Mouse (Mus musculus) forebrain, embryonic 15.5 days (tissue): ENCODE data around the gene Fmo3. TPM values are rescaled to one million over a fixed set of nuclear protein-coding genes. Genes with fewer than 3 reads are reported as not detected.

Experiments
- ATAC-seq: fragments of 200-750 bp; cut with Nextera tagmentation; replicated peaks from 2 replicates; pipeline ENCODE4 v1.8.0; 2017; ENCODE audit warnings: mild to moderate bottlenecking, moderate TSS enrichment, moderate library complexity
- H3K27ac ChIP-seq: fragments of 300-500 bp; sonication (generic); replicated peaks from 2 replicates; pipeline ENCODE4 v1.5.1; 2015; ENCODE audit warnings: mild to moderate bottlenecking, inconsistent platforms
- H3K27me3 ChIP-seq: fragments of 300-500 bp; sonication (generic); 2 replicates; pipeline ENCODE4 v1.6.1; 2015; ENCODE audit warnings: inconsistent platforms
- H3K36me3 ChIP-seq: fragments of 300-500 bp; sonication (generic); 2 replicates; pipeline ENCODE4 v1.6.1; 2015; ENCODE audit warnings: mild to moderate bottlenecking, inconsistent platforms
- H3K4me1 ChIP-seq: fragments of 300-500 bp; sonication (generic); 2 replicates; pipeline ENCODE4 v1.6.1; 2015; ENCODE audit warnings: inconsistent platforms
- H3K4me2 ChIP-seq: fragments of 300-500 bp; sonication (generic); replicated peaks from 2 replicates; pipeline ENCODE4 v1.6.1; 2015; ENCODE audit warnings: mild to moderate bottlenecking, inconsistent platforms
- H3K4me3 ChIP-seq: fragments of 300-500 bp; sonication (generic); 2 replicates; pipeline ENCODE4 v1.5.1; 2015; ENCODE audit warnings: mild to moderate bottlenecking, inconsistent platforms
- H3K9ac ChIP-seq: fragments of 300-500 bp; sonication (generic); replicated peaks from 2 replicates; pipeline ENCODE4 v1.6.1; 2015; ENCODE audit warnings: mild to moderate bottlenecking, inconsistent platforms
- H3K9me3 ChIP-seq: fragments of 300-500 bp; sonication (generic); 2 replicates; pipeline ENCODE4 v1.6.1; 2016; ENCODE audit warnings: inconsistent platforms
- WGBS: fragments of 180-500 bp; shearing (Covaris S2); methylation state at CpG from one replicate; pipeline ENCODE4 v1.1.7; 2015; ENCODE audit warnings: mixed read lengths; 5-methylcytosine and 5-hydroxymethylcytosine counted together
- polyA plus RNA-seq: library from polyadenylated mRNA; unstranded; fragments of >200 nt; fragmentation: Nextera tagmentation; extraction: Ambion mirVana; gene quantifications from 2 replicates; pipeline ENCODE4 v1.2.1, GENCODE M21; 2015

Gene Fmo3
- polyA plus RNA-seq, 1 experiment from 2014 or later, result not detected

DNA sequence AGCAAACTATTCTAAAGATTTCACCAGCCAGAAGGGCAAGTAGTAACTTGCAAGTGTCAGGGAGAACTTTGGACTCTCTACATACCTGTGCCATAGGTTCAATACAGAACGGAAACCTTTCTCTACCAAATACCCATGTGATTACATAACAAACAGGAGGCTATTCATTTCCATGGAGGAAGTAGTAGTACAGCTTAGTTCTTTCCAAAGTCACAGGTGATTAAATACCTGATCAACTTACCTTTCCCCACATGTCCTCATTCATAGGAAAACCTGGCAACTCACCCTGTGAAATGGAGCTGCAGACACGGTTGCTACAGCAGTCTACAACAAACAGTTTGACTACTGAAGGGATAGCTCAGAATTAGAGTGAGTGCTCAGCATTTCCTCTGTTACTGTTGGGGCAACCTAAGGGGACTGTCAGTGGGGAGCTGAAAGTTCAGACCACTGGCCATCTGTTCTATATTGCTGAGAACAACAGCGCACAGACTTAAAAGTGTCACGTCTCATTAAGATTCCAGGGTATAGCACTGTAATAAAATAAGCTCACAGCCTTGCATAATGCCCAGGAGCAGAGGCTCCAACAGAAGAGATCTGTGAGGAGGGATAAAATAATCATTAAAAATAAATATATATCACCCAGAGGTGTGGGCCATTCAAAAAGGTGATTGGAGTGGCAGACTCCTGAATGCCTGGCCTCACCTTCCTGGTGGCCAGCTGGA is 37.3 kb downstream of the Fmo3 start:
- Histone ChIP-seq H3K9me3 (no peaks in the 10 kb centered on the region), H3K27me3 (no peaks in the 10 kb centered on the region), H3K4me1 (no peaks in the 10 kb centered on the region), H3K27ac (no peak overlapping the region), H3K4me3 (no peak overlapping the region), H3K36me3 (no peaks in the 10 kb centered on the region), H3K4me2 (no peak overlapping the region), H3K9ac (no peak overlapping the region)
- ATAC-seq, result no peak
- 75% methylated on average over 4 of the region's 4 CpGs for WGBS

DNA sequence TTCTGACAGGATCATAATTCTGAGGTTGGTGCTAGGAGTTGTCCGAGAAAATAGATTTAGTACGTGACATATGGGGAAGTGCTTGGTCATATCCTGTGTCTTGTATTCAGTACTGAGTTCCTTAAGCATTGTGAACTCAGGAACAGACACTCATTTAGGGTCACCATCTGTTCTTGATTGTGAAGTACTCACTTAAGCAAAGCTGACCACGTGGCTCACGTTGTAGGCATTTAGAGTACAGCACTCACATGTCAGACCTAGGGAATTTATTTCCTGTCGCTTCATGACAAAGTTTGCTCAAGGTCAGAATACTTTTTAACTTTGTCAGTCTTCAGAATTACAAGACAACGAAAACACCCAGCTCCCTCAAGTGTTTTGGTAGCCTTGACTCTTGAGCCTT is 40.6 kb downstream of the Fmo3 start:
- Histone ChIP-seq H3K27me3 (no peaks in the 10 kb centered on the region), H3K4me3 (no peak overlapping the region), H3K27ac (no peak overlapping the region), H3K36me3 (no peaks in the 10 kb centered on the region), H3K9me3 (no peaks in the 10 kb centered on the region), H3K4me1 (no peaks in the 10 kb centered on the region), H3K9ac (no peak overlapping the region), H3K4me2 (no peak overlapping the region)
- ATAC-seq, result no peak
- WGBS, result 81% methylated on average over 6 of the region's 6 CpGs

DNA sequence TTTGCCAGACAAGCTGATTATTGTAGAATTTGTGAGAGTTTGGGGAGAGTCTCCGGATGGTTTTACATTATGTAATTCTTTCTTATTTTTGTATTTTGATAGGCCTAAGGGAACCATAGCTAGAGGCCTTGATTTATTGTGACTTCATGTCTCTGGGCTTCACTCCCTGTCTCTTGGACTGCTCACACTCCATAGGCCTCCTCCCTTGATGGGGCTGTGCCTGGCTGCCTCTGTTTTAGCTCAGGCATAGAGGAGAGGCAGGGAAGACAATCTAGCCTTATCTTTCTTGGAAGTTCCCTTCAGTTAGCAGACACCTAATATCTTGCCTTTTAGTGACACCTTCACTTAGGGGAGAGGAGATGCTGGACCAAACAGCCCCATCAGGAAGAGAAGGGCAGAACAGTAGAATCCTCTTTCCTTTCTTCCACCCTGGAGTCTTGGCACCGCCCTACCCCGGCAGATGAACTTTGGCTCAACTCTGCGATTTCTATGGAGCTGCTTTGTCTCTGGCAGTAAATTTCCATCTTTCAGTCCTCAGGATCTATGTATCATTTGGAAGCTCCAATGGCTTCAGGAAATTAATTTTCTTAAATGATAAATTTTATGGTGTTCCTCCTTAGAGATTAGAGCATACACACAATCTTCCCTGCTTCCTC is 45.5 kb downstream of the Fmo3 start:
- Histone ChIP-seq H3K4me2 (no peak overlapping the region), H3K9me3 (no peaks in the 10 kb centered on the region), H3K4me1 (no peaks in the 10 kb centered on the region), H3K27me3 (no peaks in the 10 kb centered on the region), H3K4me3 (no peak overlapping the region), H3K27ac (no peak overlapping the region), H3K9ac (no peak overlapping the region), H3K36me3 (no peaks in the 10 kb centered on the region)
- ATAC-seq, result no peak
- WGBS, result 97% methylated on average over 4 of the region's 4 CpGs

DNA sequence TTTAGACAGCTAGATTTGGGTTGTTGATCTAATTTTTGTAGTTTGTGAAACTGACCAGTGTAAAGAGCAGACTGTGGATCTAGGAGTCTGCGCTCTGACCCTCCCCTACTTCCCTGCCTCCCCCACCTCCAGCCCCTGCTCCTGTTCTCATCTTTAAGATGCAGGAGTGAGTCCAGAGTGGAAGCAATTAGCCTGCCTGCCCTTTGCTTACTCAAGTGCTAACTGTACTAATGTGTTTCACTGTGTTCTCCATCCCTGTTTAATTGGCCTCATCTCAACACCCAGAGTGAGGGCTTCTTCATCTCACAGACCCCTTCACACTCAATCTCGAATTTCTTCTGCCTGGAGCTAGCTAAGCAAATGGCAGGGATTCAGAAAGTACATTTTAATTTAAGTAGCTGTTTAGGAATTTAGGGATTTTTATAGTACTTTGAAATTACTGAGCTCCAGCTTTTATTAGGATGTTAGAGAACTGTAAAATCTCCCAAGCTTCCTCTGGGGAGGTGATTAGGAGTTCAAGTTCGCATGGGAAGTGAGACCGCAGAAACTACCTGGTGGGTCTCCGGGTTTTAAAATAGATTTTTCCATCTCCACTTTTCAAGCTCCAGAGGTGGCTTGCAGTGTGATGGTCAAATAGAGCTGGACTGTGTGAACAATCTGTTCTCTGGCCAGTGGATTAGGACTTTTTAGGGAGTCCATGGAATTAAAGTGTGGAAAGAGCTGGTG is 46.2 kb downstream of the Fmo3 start:
- Histone ChIP-seq H3K4me3 (no peak overlapping the region), H3K4me1 (no peaks in the 10 kb centered on the region), H3K4me2 (no peak overlapping the region), H3K27ac (no peak overlapping the region), H3K27me3 (no peaks in the 10 kb centered on the region), H3K9ac (no peak overlapping the region), H3K9me3 (no peaks in the 10 kb centered on the region), H3K36me3 (no peaks in the 10 kb centered on the region)
- WGBS, result 77% methylated on average over 5 of the region's 5 CpGs
- ATAC-seq, result no peak

DNA sequence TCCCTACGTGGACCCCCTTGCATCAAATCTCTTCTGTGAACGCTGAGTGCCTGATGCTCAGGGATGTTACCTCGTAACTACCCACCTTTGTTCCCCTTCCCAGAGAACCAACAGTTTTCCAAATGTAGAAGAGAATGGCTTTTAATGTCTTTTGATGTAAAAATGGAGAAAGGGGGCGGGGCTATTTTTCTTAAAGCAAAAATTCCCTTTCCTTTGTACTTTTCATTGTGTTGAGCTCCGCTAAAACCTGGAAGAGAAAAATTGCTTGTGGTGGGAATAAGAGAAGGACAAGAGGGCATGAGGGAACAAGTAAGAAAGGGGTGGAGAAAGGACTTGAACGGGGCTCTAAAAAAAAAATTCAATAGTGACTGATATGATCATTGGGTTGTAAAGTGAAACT is 46.9 kb downstream of the Fmo3 start, which contains the start of gene Fmo6:
Gene Fmo6 (minus strand): TSS at position 101 of the 400 bp plus-strand sequence.
- Histone ChIP-seq H3K9me3 (no peaks in the 10 kb centered on the region), H3K4me3 (no peak within 1 kb of the TSS), H3K27me3 (no peaks in the 10 kb centered on the region), H3K27ac (no peak within 1 kb of the TSS), H3K36me3 (no peaks in the 10 kb centered on the region), H3K4me1 (no peaks in the 10 kb centered on the region), H3K9ac (no peak within 1 kb of the TSS), H3K4me2 (no peak within 1 kb of the TSS)
- WGBS, result 81% methylated on average over 6 of the region's 6 CpGs
- ATAC-seq, result no peak

DNA sequence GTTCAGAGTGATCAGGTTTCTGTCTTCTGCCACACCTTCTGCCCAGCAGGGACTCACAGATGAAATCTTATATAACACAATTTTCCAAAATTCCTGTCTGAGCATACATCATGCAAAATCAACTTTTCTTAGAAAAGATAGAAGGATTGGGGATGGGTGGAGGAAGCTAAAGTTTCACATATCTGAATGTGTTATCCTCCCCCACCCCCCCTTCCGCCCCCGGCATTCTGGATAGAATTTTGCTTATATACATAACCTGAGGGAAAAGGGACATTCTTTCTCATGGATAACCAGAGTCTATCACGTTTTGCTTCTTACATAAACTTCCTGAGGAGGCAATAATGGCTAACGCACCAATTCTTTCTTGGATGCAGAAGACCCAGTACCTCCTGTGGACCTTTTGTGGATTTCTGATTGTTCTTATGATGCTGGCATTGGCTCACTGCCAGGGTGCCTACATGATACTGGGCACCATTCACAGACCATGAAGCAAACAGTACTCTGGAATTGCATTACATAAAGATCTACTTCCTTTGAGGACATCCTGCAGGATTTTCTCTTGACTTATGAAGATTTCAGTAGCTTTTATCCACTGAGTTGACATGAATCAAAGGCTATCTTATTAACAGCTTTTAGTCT is 49.8 kb downstream of the Fmo3 start:
- no peaks in the 10 kb centered on the region for H3K27me3 ChIP-seq
- H3K36me3 ChIP-seq, result no peaks in the 10 kb centered on the region
- H3K4me2 ChIP-seq, result no peak overlapping the region
- H3K9ac ChIP-seq, result no peak overlapping the region
- 71% methylated on average over 4 of the region's 4 CpGs for WGBS
- H3K4me3 ChIP-seq, result no peak overlapping the region
- H3K4me1 ChIP-seq, result no peaks in the 10 kb centered on the region
- no peak overlapping the region for H3K27ac ChIP-seq
- no peaks in the 10 kb centered on the region for H3K9me3 ChIP-seq
- no peak for ATAC-seq

DNA sequence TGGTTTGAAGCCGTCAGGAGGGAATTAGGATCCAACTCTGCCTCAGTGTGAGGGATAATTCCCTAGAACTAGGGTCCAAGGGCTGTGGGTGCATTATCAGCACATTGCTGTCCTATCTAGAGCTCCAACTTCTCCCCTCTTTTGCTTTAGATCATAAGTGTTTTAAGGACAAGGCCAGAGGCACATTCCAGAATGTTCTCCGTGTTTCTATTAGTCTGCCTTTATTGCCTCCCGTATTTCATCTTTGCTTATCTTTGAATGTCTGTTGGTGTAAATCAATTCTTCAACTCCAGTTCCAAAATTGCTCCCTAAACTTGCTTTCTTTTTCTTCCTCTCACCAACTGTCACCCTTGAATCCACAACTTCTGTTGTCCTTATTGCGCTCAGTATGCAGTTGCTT is 51.9 kb downstream of the Fmo3 start:
- H3K4me2 ChIP-seq, result no peak overlapping the region
- no peaks in the 10 kb centered on the region for H3K4me1 ChIP-seq
- no peak overlapping the region for H3K9ac ChIP-seq
- no peak overlapping the region for H3K27ac ChIP-seq
- H3K4me3 ChIP-seq, result no peak overlapping the region
- H3K27me3 ChIP-seq, result no peaks in the 10 kb centered on the region
- WGBS, result 93% methylated on average over 4 of the region's 4 CpGs
- ATAC-seq, result no peak
- H3K36me3 ChIP-seq, result no peaks in the 10 kb centered on the region
- H3K9me3 ChIP-seq, result no peaks in the 10 kb centered on the region

DNA sequence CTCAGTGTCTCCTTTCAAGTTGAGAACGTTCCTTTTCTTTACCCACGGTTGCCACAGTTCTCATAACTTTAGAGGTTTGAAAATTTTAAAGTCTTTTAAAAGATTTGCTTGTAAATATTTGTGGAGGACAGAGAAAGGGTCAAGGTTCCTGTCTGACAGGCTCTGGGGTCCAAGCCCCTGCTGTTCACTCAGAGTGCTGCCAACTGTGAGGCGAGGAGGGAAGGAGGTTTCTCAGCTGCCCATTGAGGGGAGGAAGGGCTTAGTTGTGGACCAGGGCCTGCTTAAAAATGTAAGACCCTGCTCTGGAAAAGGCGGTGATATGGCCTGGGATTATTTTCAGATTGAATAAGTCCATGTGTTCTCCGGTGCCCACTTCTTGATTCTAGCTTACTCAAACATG is 52.4 kb downstream of the Fmo3 start:
- Histone ChIP-seq H3K9ac (no peak overlapping the region), H3K27ac (no peak overlapping the region), H3K4me1 (no peaks in the 10 kb centered on the region), H3K36me3 (no peaks in the 10 kb centered on the region), H3K9me3 (no peaks in the 10 kb centered on the region), H3K27me3 (no peaks in the 10 kb centered on the region), H3K4me2 (no peak overlapping the region), H3K4me3 (no peak overlapping the region)
- ATAC-seq, result no peak
- WGBS, result 79% methylated on average over 5 of the region's 5 CpGs

DNA sequence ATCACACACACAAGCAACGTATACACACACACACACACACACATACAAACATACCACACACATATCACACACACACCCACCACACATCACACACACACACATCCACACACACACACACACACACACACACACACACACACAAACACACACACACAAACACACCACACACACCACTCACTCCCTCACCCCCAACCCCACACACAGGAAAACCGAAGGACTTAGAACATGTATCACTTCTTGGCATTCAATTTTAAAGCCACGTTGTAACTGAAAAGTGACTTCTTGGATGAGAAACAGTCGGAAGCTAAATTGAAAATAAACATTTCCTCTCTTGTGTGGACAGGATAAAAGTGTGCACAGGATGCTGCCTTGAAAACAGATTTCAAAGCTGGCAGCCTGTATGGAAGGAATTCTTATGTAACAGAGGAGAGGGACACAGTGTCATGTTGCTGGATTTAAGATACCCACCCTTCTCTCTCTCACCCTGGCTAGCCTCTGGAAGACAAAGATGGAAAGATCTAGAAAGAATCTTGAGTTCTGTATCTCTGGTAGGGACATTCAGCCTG is 52.9 kb downstream of the Fmo3 start:
- 89% methylated on average over 4 of the region's 4 CpGs for WGBS
- ATAC-seq, result no peak
- Histone ChIP-seq H3K4me2 (no peak overlapping the region), H3K36me3 (no peaks in the 10 kb centered on the region), H3K27me3 (no peaks in the 10 kb centered on the region), H3K4me3 (no peak overlapping the region), H3K9me3 (no peaks in the 10 kb centered on the region), H3K27ac (no peak overlapping the region), H3K4me1 (no peaks in the 10 kb centered on the region), H3K9ac (no peak overlapping the region)

DNA sequence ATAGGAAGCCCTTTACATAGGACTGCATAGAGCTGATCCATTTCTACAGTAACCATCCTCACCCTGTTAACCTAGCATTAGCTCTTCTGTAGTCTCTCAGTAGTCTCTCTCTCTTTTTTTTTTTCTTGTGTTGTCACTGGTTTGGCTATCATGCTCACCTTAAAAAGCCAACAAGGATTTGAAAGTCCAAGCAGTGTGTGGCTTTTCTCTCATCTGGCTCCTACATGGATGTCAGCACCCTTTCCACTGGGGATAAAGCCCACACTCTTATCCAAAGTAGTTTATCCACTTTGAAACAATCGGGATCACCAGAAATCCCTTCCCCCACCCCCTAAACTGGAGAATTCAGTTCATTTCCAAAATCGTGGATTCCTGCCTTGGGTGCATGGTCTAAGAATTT is 53.7 kb downstream of the Fmo3 start:
- no peak for ATAC-seq
- H3K9ac ChIP-seq, result no peak overlapping the region
- no peak overlapping the region for H3K4me3 ChIP-seq
- no peaks in the 10 kb centered on the region for H3K4me1 ChIP-seq
- H3K27ac ChIP-seq, result no peak overlapping the region
- no peaks in the 10 kb centered on the region for H3K27me3 ChIP-seq
- H3K9me3 ChIP-seq, result no peaks in the 10 kb centered on the region
- WGBS, result 59% methylated on average over 2 of the region's 2 CpGs
- no peaks in the 10 kb centered on the region for H3K36me3 ChIP-seq
- no peak overlapping the region for H3K4me2 ChIP-seq

DNA sequence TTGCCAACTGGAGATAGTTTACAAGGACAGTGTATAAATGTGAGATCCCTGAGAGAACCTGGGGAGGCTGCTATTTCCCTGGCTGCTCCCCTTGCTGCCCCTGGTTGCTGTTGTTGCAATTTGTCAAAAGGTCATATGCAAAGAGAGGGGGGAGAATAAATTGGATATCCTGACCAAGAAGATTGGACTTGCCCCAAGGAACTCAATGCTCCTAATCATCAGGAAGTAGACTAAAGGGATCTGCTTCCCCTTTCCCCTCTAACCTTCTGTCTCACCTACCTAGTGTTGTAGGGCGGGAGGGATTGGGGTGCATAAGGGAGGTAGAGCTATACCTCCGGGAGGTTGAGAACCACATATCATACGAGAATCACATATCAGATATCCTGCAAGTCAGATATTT is 55.2 kb downstream of the Fmo3 start:
- Histone ChIP-seq H3K27ac (no peak overlapping the region), H3K9ac (no peak overlapping the region), H3K4me3 (no peak overlapping the region), H3K9me3 (no peaks in the 10 kb centered on the region), H3K27me3 (no peaks in the 10 kb centered on the region), H3K4me1 (no peaks in the 10 kb centered on the region), H3K4me2 (no peak overlapping the region), H3K36me3 (no peaks in the 10 kb centered on the region)
- ATAC-seq, result no peak
- WGBS, result 93% methylated on average over 3 of the region's 3 CpGs

DNA sequence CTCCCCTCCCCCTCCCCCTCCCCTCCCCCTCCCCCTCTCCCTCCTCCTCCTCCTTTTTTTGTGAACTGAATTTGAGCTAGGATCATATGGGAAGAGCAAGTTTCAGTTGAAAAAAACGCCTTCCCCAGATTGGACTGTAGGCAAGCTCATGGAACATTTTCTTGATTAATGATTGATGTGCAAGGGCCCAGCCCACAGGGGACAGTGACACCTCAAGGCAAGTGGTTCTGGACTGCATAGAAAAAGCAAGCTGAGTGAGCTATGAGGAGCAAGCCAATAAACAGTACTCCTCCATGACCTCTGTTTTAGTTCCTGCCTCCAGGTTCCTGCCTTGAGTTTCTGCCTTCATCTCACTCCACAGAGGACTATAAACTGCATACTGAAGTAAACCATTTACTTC is 59.2 kb downstream of the Fmo3 start:
- ATAC-seq, result no peak
- H3K4me1 ChIP-seq, result no peaks in the 10 kb centered on the region
- no peak overlapping the region for H3K4me2 ChIP-seq
- no peaks in the 10 kb centered on the region for H3K27me3 ChIP-seq
- H3K36me3 ChIP-seq, result no peaks in the 10 kb centered on the region
- no peak overlapping the region for H3K27ac ChIP-seq
- 75% methylated on average over 1 of the region's 1 CpGs for WGBS
- H3K9me3 ChIP-seq, result no peaks in the 10 kb centered on the region
- H3K4me3 ChIP-seq, result no peak overlapping the region
- H3K9ac ChIP-seq, result no peak overlapping the region
